Mouse (Mus musculus): ENCODE results near the gene Mylk. TPM values are rescaled to one million over a fixed set of nuclear protein-coding genes. Genes with fewer than 3 reads are reported as not detected.

The Mylk gene
- total and polyA plus RNA-seq, 3 experiments: 0.04 to 0.10 TPM; not detected in 1

- peak; percentile 56 for DNase-seq (ENCODE audit: extremely low read depth)
- peaks cover 5 to 34% of the 10 kb centered on the region in 2 experiments for H3K4me1 ChIP-seq (ENCODE audit: control insufficient read depth in 1 of 2, insufficient read depth in 2 of 2)
- H3K27ac ChIP-seq (ENCODE audit: insufficient read depth, low read depth): no peak overlapping the region
- TF ChIP-seq POLR2A (IDR thresholded peaks at IDR 0.05; ENCODE audit: low read depth, low read length): no peak
- no peak for TF ChIP-seq MAFK (IDR thresholded peaks at IDR 0.05; ENCODE audit: insufficient replicate concordance, low read length)
- peak; percentile 21 for TF ChIP-seq RAD21 (IDR thresholded peaks at IDR 0.05; ENCODE audit: low read depth, low read length)
- TF ChIP-seq CTCF (conservative IDR thresholded peaks at IDR 0.05 in 1 of 2, IDR thresholded peaks at IDR 0.05 in 1 of 2; ENCODE audit: low read depth in 2 of 2, low read length in 2 of 2): peak; percentile 44 to 69; a peak in 2 of 4 replicates
- TF ChIP-seq ELF1 (IDR thresholded peaks at IDR 0.05; ENCODE audit: low read depth, low read length): no peak
- TF ChIP-seq MYC (IDR thresholded peaks at IDR 0.05; ENCODE audit: low read depth, low read length): peak; percentile 74
- H3K9ac ChIP-seq (ENCODE audit: insufficient read depth, low read depth): no peak overlapping the region
- in situ Hi-C loops (cut with MboI; ENCODE audit: low pct_ligation_motif_present, low pct_unique_long_range_greater_than_20kb, low sequenced_read_pairs): no loop called here
- dilution Hi-C loops (cut with MboI; ENCODE audit: extremely low pct_ligation_motif_present, extremely low pct_unique_long_range_greater_than_20kb, low sequenced_read_pairs): no loop called here
- no peak overlapping the region for H3K4me3 ChIP-seq (replicated peaks in 1 of 3; ENCODE audit: low read depth in 2 of 3, low read length in 2 of 3, poor library complexity in 1 of 3)
- peaks cover 12% of the 10 kb centered on the region for H3K79me2 ChIP-seq (replicated peaks; ENCODE audit: control insufficient read depth, extremely low read depth, insufficient read depth, poor library complexity, severe bottlenecking)
- no peak overlapping the region for H3K4me2 ChIP-seq (ENCODE audit: insufficient read depth, low read depth, poor library complexity, severe bottlenecking)
- peaks cover 2% of the 10 kb centered on the region for H3K27me3 ChIP-seq (replicated peaks)
- H3K36me3 ChIP-seq (replicated peaks in 1 of 2; ENCODE audit: control insufficient read depth in 1 of 2, insufficient read depth in 1 of 2, low read length in 1 of 2): peaks cover 15 to 18% of the 10 kb centered on the region in 2 experiments
- peaks cover 9% of the 10 kb centered on the region for H3K9me3 ChIP-seq (replicated peaks; ENCODE audit: low read length)
Measured at GRCm38 (mm10) chr16:35024300-35024699, 279.3 kb downstream of the Mylk start.

- in situ Hi-C loops (cut with MboI; ENCODE audit: low pct_ligation_motif_present, low pct_unique_long_range_greater_than_20kb, low sequenced_read_pairs) (no loop called here), dilution Hi-C loops (cut with MboI; ENCODE audit: extremely low pct_ligation_motif_present, extremely low pct_unique_long_range_greater_than_20kb, low sequenced_read_pairs) (no loop called here)
- peak overlapping the region; percentile 44 for H3K4me2 ChIP-seq (ENCODE audit: insufficient read depth, low read depth, poor library complexity, severe bottlenecking)
- H3K4me3 ChIP-seq (replicated peaks in 1 of 3; ENCODE audit: low read depth in 2 of 3, low read length in 2 of 3, poor library complexity in 1 of 3): peak overlapping the region in 2 of 3 experiments; percentile 14 to 31
- H3K79me2 ChIP-seq (replicated peaks; ENCODE audit: control insufficient read depth, extremely low read depth, insufficient read depth, poor library complexity, severe bottlenecking): peaks cover 12% of the 10 kb centered on the region
- DNase-seq (ENCODE audit: extremely low read depth): peak; percentile 57
- H3K27ac ChIP-seq (ENCODE audit: insufficient read depth, low read depth): peak overlapping the region; percentile 45
- peaks cover 20 to 28% of the 10 kb centered on the region in 2 experiments for H3K36me3 ChIP-seq (replicated peaks in 1 of 2; ENCODE audit: control insufficient read depth in 1 of 2, insufficient read depth in 1 of 2, low read length in 1 of 2)
- peaks cover 4% of the 10 kb centered on the region for H3K9me3 ChIP-seq (replicated peaks; ENCODE audit: low read length)
- H3K27me3 ChIP-seq (replicated peaks): peaks cover 2% of the 10 kb centered on the region
- H3K4me1 ChIP-seq (ENCODE audit: control insufficient read depth in 1 of 2, insufficient read depth in 2 of 2): peaks cover 5 to 40% of the 10 kb centered on the region in 2 experiments
- no peak overlapping the region; the same call in 1 of the 2 replicates for H3K9ac ChIP-seq (ENCODE audit: insufficient read depth, low read depth)
- TF ChIP-seq JUND (conservative IDR thresholded peaks at IDR 0.05; ENCODE audit: low read depth, low read length): no peak
- TF ChIP-seq ZC3H11A (IDR thresholded peaks at IDR 0.05; ENCODE audit: low read depth, low read length): no peak
- peak; percentile 61 for TF ChIP-seq MAX (IDR thresholded peaks at IDR 0.05; ENCODE audit: low read length)
- TF ChIP-seq ZKSCAN1 (IDR thresholded peaks at IDR 0.05; ENCODE audit: borderline replicate concordance, low read depth, low read length): no peak
- no peak for TF ChIP-seq SMC3 (IDR thresholded peaks at IDR 0.05; ENCODE audit: low read depth, low read length)
- TF ChIP-seq JUN (IDR thresholded peaks at IDR 0.05; ENCODE audit: insufficient read depth, low read depth, low read length): no peak
- TF ChIP-seq POLR2A (IDR thresholded peaks at IDR 0.05; ENCODE audit: low read depth, low read length): peak; percentile 33
- TF ChIP-seq ELF1 (IDR thresholded peaks at IDR 0.05; ENCODE audit: low read depth, low read length): peak; percentile 21; the same call in 1 of the 2 replicates
- TF ChIP-seq ZNF384 (IDR thresholded peaks at IDR 0.05; ENCODE audit: low read depth, low read length): no peak
- TF ChIP-seq CHD1 (IDR thresholded peaks at IDR 0.05; ENCODE audit: low read depth, low read length): peak; percentile 93
- TF ChIP-seq TCF12 (IDR thresholded peaks at IDR 0.05; ENCODE audit: low read depth, low read length): peak; percentile 67; the same call in 1 of the 2 replicates
- no peak for TF ChIP-seq PAX5 (IDR thresholded peaks at IDR 0.05; ENCODE audit: low read length)
- no peak for TF ChIP-seq USF2 (conservative IDR thresholded peaks at IDR 0.05; ENCODE audit: low read depth, low read length)
- TF ChIP-seq RAD21 (IDR thresholded peaks at IDR 0.05; ENCODE audit: low read depth, low read length): no peak
- peak; percentile 38; the same call in 1 of the 2 replicates for TF ChIP-seq ETS1 (conservative IDR thresholded peaks at IDR 0.05; ENCODE audit: low read depth, low read length)
- no peak for TF ChIP-seq CTCF (conservative IDR thresholded peaks at IDR 0.05 in 1 of 2, IDR thresholded peaks at IDR 0.05 in 1 of 2; ENCODE audit: low read depth in 2 of 2, low read length in 2 of 2)
- TF ChIP-seq HCFC1 (IDR thresholded peaks at IDR 0.05; ENCODE audit: low read depth, low read length): 0 out of 2 replicates have a peak, but pooled peaks have one; percentile 34
- TF ChIP-seq NRF1 (IDR thresholded peaks at IDR 0.05; ENCODE audit: low read depth, low read length): 0 out of 2 replicates have a peak, but pooled peaks have one; percentile 28
- TF ChIP-seq MAZ (IDR thresholded peaks at IDR 0.05; ENCODE audit: low read depth, low read length): 0 out of 2 replicates have a peak, but pooled peaks have one; percentile 45
- TF ChIP-seq KAT2A (IDR thresholded peaks at IDR 0.05; ENCODE audit: insufficient replicate concordance, low read length): no peak
- 0 out of 2 replicates have a peak, but pooled peaks have one; percentile 15 for TF ChIP-seq BHLHE40 (IDR thresholded peaks at IDR 0.05; ENCODE audit: low read depth, low read length)
- TF ChIP-seq MYC (IDR thresholded peaks at IDR 0.05; ENCODE audit: low read depth, low read length): peak; percentile 81; the same call in 1 of the 2 replicates
- no peak for TF ChIP-seq SIN3A (IDR thresholded peaks at IDR 0.05; ENCODE audit: low read length)
- TF ChIP-seq GABPA (IDR thresholded peaks at IDR 0.05; ENCODE audit: insufficient replicate concordance, low read depth, low read length): no peak
- no peak for TF ChIP-seq E2F4 (IDR thresholded peaks at IDR 0.05; ENCODE audit: insufficient replicate concordance, low read depth, low read length)
- no peak for TF ChIP-seq POLR2AphosphoS2 (IDR thresholded peaks at IDR 0.05; ENCODE audit: low read depth, low read length)
- TF ChIP-seq IRF4 (IDR thresholded peaks at IDR 0.05; ENCODE audit: low read depth, low read length): peak; percentile 47; the same call in 1 of the 2 replicates
- peak; percentile 49; the same call in 1 of the 2 replicates for TF ChIP-seq ZMIZ1 (IDR thresholded peaks at IDR 0.05; ENCODE audit: low read depth, low read length)
- TF ChIP-seq USF1 (IDR thresholded peaks at IDR 0.05; ENCODE audit: low read depth, low read length): no peak
- TF ChIP-seq NELFE (IDR thresholded peaks at IDR 0.05; ENCODE audit: low read depth, low read length): 0 out of 2 replicates have a peak, but pooled peaks have one; percentile 25
Measured at GRCm38 (mm10) chr16:35025347-35025746, 280.3 kb downstream of the Mylk start.

Data from CH12.LX (cell line).